Mouse (Mus musculus) MEL (cell line): Measurements from ENCODE around the gene Fen1. TPM values are rescaled to one million over a fixed set of nuclear protein-coding genes. Genes with fewer than 3 reads are reported as not detected.
"Not testable (repeated sequence)": the region's sequence is repeated elsewhere in the genome, so short reads cannot be mapped to it uniquely, and the experiment has no call there.

Experiments used
- DNase-seq: peaks from one replicate; pipeline ENCODE4 v3.0.0; 2011; ENCODE audit warnings: low read depth, low spot score
- H3K27ac ChIP-seq: 2 replicates; pipeline ENCODE4 v1.5.1; 2012; ENCODE audit warnings: low read depth, mild to moderate bottlenecking, control low read depth, low read length, moderate library complexity; ENCODE audit not compliant: control insufficient read depth
- H3K27me3 ChIP-seq, 2 experiments: fragments of 150-350 bp in 1 of 2; sonication (generic) in 1 of 2; 2 replicates each; pipeline ENCODE4 v1.6.1; 2012; ENCODE audit warnings: low read length in 2 of 2, mild to moderate bottlenecking in 2 of 2, improper control_type of control experiment in 1 of 2, moderate library complexity in 1 of 2; ENCODE audit not compliant: insufficient read depth in 2 of 2, control insufficient read depth in 1 of 2
- H3K36me3 ChIP-seq, 2 experiments: 2 replicates each; pipeline ENCODE4 v1.6.1; 2012 to 2014; ENCODE audit warnings: low read length in 2 of 2, improper control_type of control experiment in 1 of 2, inconsistent platforms in 1 of 2, mild to moderate bottlenecking in 1 of 2; ENCODE audit not compliant: insufficient read depth in 2 of 2, control insufficient read depth in 1 of 2
- H3K4me1 ChIP-seq, 2 experiments: fragments of 150-350 bp in 1 of 2; sonication (generic) in 1 of 2; 2 replicates each; pipeline ENCODE4 v1.6.1; 2012; ENCODE audit warnings: low read length in 2 of 2, improper control_type of control experiment in 1 of 2, mild to moderate bottlenecking in 1 of 2; ENCODE audit not compliant: insufficient read depth in 2 of 2, control insufficient read depth in 1 of 2
- H3K4me3 ChIP-seq, 2 experiments: fragments of 150-350 bp in 1 of 2; sonication (generic) in 1 of 2; 2 replicates each; pipeline ENCODE4 v1.5.1; 2012; ENCODE audit warnings: low read depth in 2 of 2, low read length in 2 of 2, mild to moderate bottlenecking in 2 of 2, moderate library complexity in 2 of 2, control low read depth in 1 of 2, improper control_type of control experiment in 1 of 2; ENCODE audit not compliant: control insufficient read depth in 1 of 2, insufficient read depth in 1 of 2
- H3K79me2 ChIP-seq: 2 replicates; pipeline ENCODE4 v1.6.1; 2012; ENCODE audit warnings: mild to moderate bottlenecking, low read length, moderate library complexity; ENCODE audit not compliant: control insufficient read depth, poor library complexity, insufficient read depth
- H3K9ac ChIP-seq: 2 replicates; pipeline ENCODE4 v1.6.1; 2012; ENCODE audit warnings: low read depth, mild to moderate bottlenecking, control low read depth, low read length, moderate library complexity; ENCODE audit not compliant: control insufficient read depth, poor library complexity, severe bottlenecking
- H3K9me3 ChIP-seq: fragments of 150-350 bp; sonication (generic); replicated peaks from 2 replicates; pipeline ENCODE4 v1.6.1; 2012; ENCODE audit warnings: mild to moderate bottlenecking, low read length, improper control_type of control experiment, moderate library complexity; ENCODE audit not compliant: insufficient read depth
- CHD1 ChIP-seq: IDR thresholded peaks from 2 replicates; pipeline ENCODE4 v1.6.1; 2012; ENCODE audit warnings: low read depth, mild to moderate bottlenecking, inconsistent platforms, low read length, improper control_type of control experiment
- CHD2 ChIP-seq: IDR thresholded peaks from 2 replicates; pipeline ENCODE4 v1.6.1; 2011; ENCODE audit warnings: low read length, improper control_type of control experiment
- E2F4 ChIP-seq: IDR thresholded peaks from 2 replicates; pipeline ENCODE4 v1.6.1; 2011; ENCODE audit warnings: low read depth, low read length, improper control_type of control experiment, borderline replicate concordance
- ELF1 ChIP-seq: IDR thresholded peaks from 2 replicates; pipeline ENCODE4 v1.6.1; 2014; ENCODE audit warnings: low read depth, mild to moderate bottlenecking, inconsistent platforms, low read length, improper control_type of control experiment, moderate library complexity
- GATA1 ChIP-seq: IDR thresholded peaks from 2 replicates; pipeline ENCODE4 v1.6.1; 2011; ENCODE audit warnings: low read depth, low read length, improper control_type of control experiment
- HCFC1 ChIP-seq: IDR thresholded peaks from 2 replicates; pipeline ENCODE4 v1.6.1; 2012; ENCODE audit warnings: low read depth, mild to moderate bottlenecking, inconsistent platforms, low read length, improper control_type of control experiment, moderate library complexity
- JUND ChIP-seq: IDR thresholded peaks from 2 replicates; pipeline ENCODE4 v1.6.1; 2011; ENCODE audit warnings: low read depth, mild to moderate bottlenecking, improper control_type of control experiment, low read length
- KAT2A ChIP-seq: conservative IDR thresholded peaks from 2 replicates; pipeline ENCODE4 v1.6.1; 2012; ENCODE audit warnings: low read depth, low read length, improper control_type of control experiment, inconsistent platforms
- MAFK ChIP-seq: IDR thresholded peaks from 2 replicates; pipeline ENCODE4 v1.6.1; 2011; ENCODE audit warnings: low read depth, mild to moderate bottlenecking, low read length, improper control_type of control experiment, borderline replicate concordance
- MAX ChIP-seq: IDR thresholded peaks from 2 replicates; pipeline ENCODE4 v1.6.1; 2011; ENCODE audit warnings: low read length, improper control_type of control experiment
- MAZ ChIP-seq: IDR thresholded peaks from 2 replicates; pipeline ENCODE4 v1.6.1; 2012; ENCODE audit warnings: low read depth, mild to moderate bottlenecking, inconsistent platforms, low read length, improper control_type of control experiment
- MEF2A ChIP-seq: IDR thresholded peaks from 2 replicates; pipeline ENCODE4 v1.6.1; 2014; ENCODE audit warnings: low read depth, mild to moderate bottlenecking, inconsistent platforms, low read length, improper control_type of control experiment; ENCODE audit not compliant: poor library complexity, insufficient replicate concordance, severe bottlenecking; ENCODE audit errors: extremely low read depth
- NELFE ChIP-seq: IDR thresholded peaks from 2 replicates; pipeline ENCODE4 v1.6.1; 2011; ENCODE audit warnings: low read depth, low read length, improper control_type of control experiment
- NRF1 ChIP-seq: IDR thresholded peaks from 2 replicates; pipeline ENCODE4 v1.6.1; 2014; ENCODE audit warnings: low read depth, mild to moderate bottlenecking, inconsistent platforms, low read length, improper control_type of control experiment, moderate library complexity; ENCODE audit not compliant: poor library complexity, insufficient read depth, severe bottlenecking
- POLR2A ChIP-seq, 2 experiments: IDR thresholded peaks; 2 replicates each; pipeline ENCODE4 v1.6.1; 2011 to 2012; ENCODE audit warnings: low read length in 2 of 2, mild to moderate bottlenecking in 2 of 2, control low read depth in 1 of 2, improper control_type of control experiment in 1 of 2, low read depth in 1 of 2, moderate library complexity in 1 of 2; ENCODE audit not compliant: control insufficient read depth in 1 of 2, insufficient read depth in 1 of 2, poor library complexity in 1 of 2
- RAD21 ChIP-seq: IDR thresholded peaks from 2 replicates; pipeline ENCODE4 v1.6.1; 2011; ENCODE audit warnings: mild to moderate bottlenecking, low read depth, low read length, improper control_type of control experiment
- SIN3A ChIP-seq: IDR thresholded peaks from 2 replicates; pipeline ENCODE4 v1.6.1; 2012; ENCODE audit warnings: low read length, improper control_type of control experiment, inconsistent platforms
- SMC3 ChIP-seq: IDR thresholded peaks from 2 replicates; pipeline ENCODE4 v1.6.1; 2011; ENCODE audit warnings: low read depth, low read length, improper control_type of control experiment
- TCF12 ChIP-seq: IDR thresholded peaks from 2 replicates; pipeline ENCODE4 v1.6.1; 2014; ENCODE audit warnings: low read depth, mild to moderate bottlenecking, inconsistent platforms, low read length, improper control_type of control experiment, moderate library complexity
- UBTF ChIP-seq: IDR thresholded peaks from 2 replicates; pipeline ENCODE4 v1.6.1; 2012; ENCODE audit warnings: low read depth, mild to moderate bottlenecking, inconsistent platforms, low read length, improper control_type of control experiment, moderate library complexity, borderline replicate concordance; ENCODE audit not compliant: insufficient read depth
- USF1 ChIP-seq: IDR thresholded peaks from 2 replicates; pipeline ENCODE4 v1.6.1; 2014; ENCODE audit warnings: low read depth, mild to moderate bottlenecking, inconsistent platforms, low read length, improper control_type of control experiment, moderate library complexity
- USF2 ChIP-seq, 2 experiments: IDR thresholded peaks; 2 replicates each; pipeline ENCODE4 v1.6.1; 2011 to 2012; ENCODE audit warnings: improper control_type of control experiment in 2 of 2, low read length in 2 of 2, borderline replicate concordance in 1 of 2, inconsistent platforms in 1 of 2, low read depth in 1 of 2, mild to moderate bottlenecking in 1 of 2; ENCODE audit not compliant: insufficient read depth in 1 of 2
- ZC3H11A ChIP-seq: IDR thresholded peaks from 2 replicates; pipeline ENCODE4 v1.6.1; 2012; ENCODE audit warnings: low read depth, mild to moderate bottlenecking, inconsistent platforms, low read length, improper control_type of control experiment
- ZKSCAN1 ChIP-seq: IDR thresholded peaks from 2 replicates; pipeline ENCODE4 v1.6.1; 2012; ENCODE audit warnings: low read depth, mild to moderate bottlenecking, inconsistent platforms, low read length, improper control_type of control experiment, moderate library complexity
- ZMIZ1 ChIP-seq: IDR thresholded peaks from 2 replicates; pipeline ENCODE4 v1.6.1; 2012; ENCODE audit warnings: low read depth, mild to moderate bottlenecking, inconsistent platforms, low read length, improper control_type of control experiment, moderate library complexity
- ZNF384 ChIP-seq: IDR thresholded peaks from 2 replicates; pipeline ENCODE4 v1.6.1; 2012; ENCODE audit warnings: low read depth, mild to moderate bottlenecking, inconsistent platforms, low read length, improper control_type of control experiment
- polyA plus RNA-seq, 2 experiments: library from polyadenylated mRNA; stranded (reverse) in 1 of 2; unstranded in 1 of 2; fragments of >175 nt in 1 of 2; fragments of >200 nt in 1 of 2; gene quantifications; 2 replicates each; pipeline versions ENCODE4 v1.2.1 to v1.2.4; 2012; ENCODE audit warnings: low replicate concordance in 2 of 2, low read depth in 1 of 2; ENCODE audit not compliant: insufficient read length in 2 of 2, insufficient read depth in 1 of 2, missing spikeins in 1 of 2
- total RNA-seq: library from RNA; depleted of rRNA; stranded (reverse); fragments of 300-350 nt; gene quantifications from 2 replicates; pipeline ENCODE4 v1.2.3, GENCODE M21; 2012

Fen1 gene
- total and polyA plus RNA-seq, 3 experiments: 145 to 189 TPM; not detected in 1

DNA sequence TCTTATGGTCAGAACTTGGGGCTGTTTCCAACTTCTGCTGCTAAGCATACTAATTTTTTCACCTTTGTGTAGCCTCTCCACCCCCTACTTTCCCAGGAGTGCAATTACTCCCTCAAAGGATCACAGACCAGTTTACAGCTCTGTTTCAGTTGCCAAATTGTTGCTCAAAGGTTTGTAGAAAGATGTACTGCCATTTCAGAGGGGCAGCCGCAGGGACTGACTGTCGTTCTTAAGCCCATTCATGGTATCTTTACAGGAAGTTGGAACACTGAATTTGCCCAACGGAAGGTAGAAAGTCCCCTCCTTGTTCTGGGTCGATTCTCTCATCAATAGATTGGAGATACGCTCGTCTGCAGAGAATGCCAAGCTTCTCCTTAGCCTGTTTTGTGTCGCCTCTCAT lies 32.6 kb downstream of the Fen1 start:
- no peak for DNase-seq
- Histone ChIP-seq H3K4me1 (peaks cover 8 to 24% of the 10 kb centered on the region in 2 experiments), H3K79me2 (no peaks in the 10 kb centered on the region), H3K9ac (no peak overlapping the region), H3K9me3 (no peaks in the 10 kb centered on the region), H3K27ac (no peak overlapping the region), H3K4me3 (no peak overlapping the region), H3K36me3 (peaks cover 0 to 24% of the 10 kb centered on the region in 2 experiments; a peak in 2 of 4 replicates), H3K27me3 (no peaks in the 10 kb centered on the region)
- TF ChIP-seq ZMIZ1 (no peak), RAD21 (no peak), MAFK (no peak), JUND (no peak), POLR2A (IDR thresholded peaks at IDR 0.05; ENCODE audit: control insufficient read depth in 1 of 2, insufficient read depth in 1 of 2, low read depth in 1 of 2, low read length in 2 of 2, poor library complexity in 1 of 2) (no peak), SMC3 (no peak), ZNF384 (no peak), MEF2A (no peak), TCF12 (no peak), KAT2A (no peak), NRF1 (no peak), SIN3A (no peak), UBTF (no peak), MAX (no peak), E2F4 (no peak), GATA1 (no peak)

DNA sequence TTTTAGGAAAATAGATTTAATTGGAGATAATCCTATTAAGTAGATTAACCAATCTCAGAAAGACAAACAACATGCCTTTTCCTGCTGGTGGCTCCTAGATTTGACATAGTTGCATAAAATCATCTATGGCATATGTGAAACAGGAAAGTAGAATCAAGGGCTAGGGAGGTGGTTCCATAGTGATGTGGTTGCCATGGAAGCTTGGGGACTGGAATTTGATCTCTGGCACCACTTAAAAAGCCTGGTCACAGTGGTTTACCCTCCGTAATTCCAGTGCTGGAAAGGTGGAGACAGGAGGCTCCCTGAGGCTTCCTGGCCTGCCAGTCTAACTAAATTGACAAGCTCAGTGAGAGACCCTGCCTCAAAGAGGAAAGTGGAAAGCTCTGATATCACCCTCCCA lies 33.5 kb downstream of the Fen1 start:
- TF ChIP-seq GATA1 (no peak), MEF2A (no peak), HCFC1 (no peak), NELFE (no peak), E2F4 (no peak), KAT2A (no peak), MAZ (no peak), ELF1 (no peak), USF2 (IDR thresholded peaks at IDR 0.05; ENCODE audit: borderline replicate concordance in 1 of 2, insufficient read depth in 1 of 2, low read depth in 1 of 2, low read length in 2 of 2) (no peak), ZC3H11A (no peak), USF1 (no peak), ZKSCAN1 (no peak), CHD1 (no peak), CHD2 (no peak)
- H3K4me1 ChIP-seq: peaks cover 8 to 24% of the 10 kb centered on the region in 2 experiments
- H3K79me2 ChIP-seq: no peaks in the 10 kb centered on the region
- H3K27me3 ChIP-seq: no peaks in the 10 kb centered on the region
- no peak for DNase-seq
- H3K36me3 ChIP-seq: peaks cover 0 to 24% of the 10 kb centered on the region in 2 experiments; a peak in 2 of 4 replicates
- no peaks in the 10 kb centered on the region for H3K9me3 ChIP-seq
- H3K4me3 ChIP-seq: no peak overlapping the region
- H3K27ac ChIP-seq: no peak overlapping the region
- no peak overlapping the region for H3K9ac ChIP-seq

DNA sequence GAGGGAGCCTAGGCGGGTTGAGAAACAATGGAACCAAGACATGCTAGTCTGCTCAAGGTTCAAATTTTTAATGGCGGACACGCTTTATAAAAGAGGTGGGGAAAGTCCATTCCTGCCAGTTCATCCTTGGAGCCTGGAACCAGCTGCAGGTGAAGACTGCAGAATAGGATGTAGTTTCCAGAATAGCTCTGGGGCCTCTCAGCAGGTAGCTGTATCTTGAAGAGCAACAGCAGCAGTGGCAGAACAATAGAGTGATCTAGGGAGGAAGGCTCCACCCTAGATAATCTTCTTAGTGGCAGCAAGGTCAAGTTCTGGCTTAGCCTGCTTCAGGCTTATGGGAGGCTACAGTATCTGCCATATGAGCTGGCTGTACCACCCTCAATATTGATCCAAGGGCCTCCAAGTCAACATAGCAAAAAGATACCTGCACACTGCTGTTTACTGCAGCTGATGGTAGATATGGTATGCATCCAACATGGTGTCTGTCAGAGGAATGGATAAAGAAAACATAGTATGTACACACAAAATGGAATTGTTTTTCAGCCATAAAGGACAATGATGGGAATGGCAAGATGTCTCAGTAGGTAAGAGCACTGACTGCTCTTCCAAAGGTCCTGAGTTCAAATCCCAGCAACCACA lies 34.2 kb downstream of the Fen1 start:
- H3K79me2 ChIP-seq, H3K27me3 ChIP-seq, H3K27ac ChIP-seq, H3K9me3 ChIP-seq, H3K9ac ChIP-seq, DNase-seq, H3K4me3 ChIP-seq: not testable (repeated sequence)
- Histone ChIP-seq H3K36me3 (peaks cover 0 to 24% of the 10 kb centered on the region in 2 experiments; a peak in 2 of 4 replicates), H3K4me1 (peaks cover 8 to 24% of the 10 kb centered on the region in 2 experiments)
